Mouse (Mus musculus) lung, adult 2 months (tissue): Measurements from ENCODE around the gene Smad1.

Experiments used
- CTCF ChIP-seq: fragments of 200-500 bp; IDR thresholded peaks from 2 replicates; pipeline ENCODE4 v1.5.1; 2011; ENCODE audit warnings: mild to moderate bottlenecking, low read length, control low read depth; ENCODE audit not compliant: insufficient read depth
- POLR2A ChIP-seq: fragments of 200-500 bp; IDR thresholded peaks from 2 replicates; pipeline ENCODE4 v1.6.1; 2011; ENCODE audit warnings: low read depth, mild to moderate bottlenecking, control low read depth, low read length, borderline replicate concordance; ENCODE audit errors: extremely low read depth

- no peak for TF ChIP-seq POLR2A
- no peak for TF ChIP-seq CTCF
Measured at GRCm38 (mm10) chr8:79375775-79376123, 23.6 kb downstream of the Smad1 start.
